Mouse (Mus musculus): ENCODE measurements around the gene C1galt1. TPM values are rescaled to one million over a fixed set of nuclear protein-coding genes. Genes with fewer than 3 reads are reported as not detected.

Gene C1galt1
- polyA plus RNA-seq, 1 experiment: 2.1 TPM

DNA sequence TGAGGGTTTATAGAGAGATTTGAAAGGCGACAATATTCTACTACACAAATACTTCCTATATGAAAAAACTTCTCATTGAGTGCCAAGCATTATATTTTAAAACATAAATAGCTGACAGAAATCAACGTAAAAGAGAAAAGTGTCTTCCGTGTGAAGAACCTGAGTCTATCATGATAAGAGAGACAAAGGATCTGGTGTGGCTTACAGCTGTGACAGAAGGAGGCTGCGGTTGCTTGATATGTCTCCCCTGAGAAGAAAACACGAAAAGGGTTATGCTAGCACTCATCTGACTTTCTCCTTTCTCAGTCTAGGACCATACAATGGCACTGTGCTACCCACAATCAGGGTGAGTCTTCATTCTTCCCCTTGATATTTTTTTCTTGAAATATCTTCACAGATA is 51.7 kb downstream of the C1galt1 start:
- no peak for TF ChIP-seq CTCF (IDR thresholded peaks at IDR 0.05; ENCODE audit: control insufficient read depth, insufficient read depth, insufficient replicate concordance, low read depth, low read length)
- no peak for TF ChIP-seq POLR2A (IDR thresholded peaks at IDR 0.05; ENCODE audit: control insufficient read depth, low read depth, low read length)
- Histone ChIP-seq H3K36me3 (ENCODE audit: control insufficient read depth, insufficient read depth, low read length) (no peaks in the 10 kb centered on the region), H3K27ac (ENCODE audit: control insufficient read depth, insufficient read depth, low read depth, low read length) (no peak overlapping the region), H3K4me3 (ENCODE audit: control insufficient read depth, low read depth, low read length) (no peak overlapping the region), H3K27me3 (ENCODE audit: control insufficient read depth, insufficient read depth, low read length) (no peaks in the 10 kb centered on the region), H3K4me1 (ENCODE audit: control insufficient read depth, insufficient read depth, low read length) (no peaks in the 10 kb centered on the region)

DNA sequence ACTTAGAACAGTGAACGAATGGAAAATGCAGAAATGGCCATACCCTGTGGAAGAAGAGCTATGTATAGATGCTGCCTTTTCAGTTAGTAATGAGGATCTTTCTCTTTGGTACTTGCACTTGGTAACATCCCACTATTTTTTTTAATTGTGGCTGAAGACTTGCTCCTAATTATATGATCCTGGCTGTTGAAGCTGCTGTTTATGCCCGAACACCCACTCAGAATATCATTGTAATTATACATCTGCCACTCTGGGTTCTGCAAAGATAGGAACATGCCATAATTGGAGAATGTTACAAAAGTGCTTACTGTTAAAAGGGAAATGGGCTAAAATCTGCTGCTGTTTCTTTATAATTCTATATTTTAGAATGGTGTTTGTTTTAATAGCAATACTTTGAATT is 67.4 kb downstream of the C1galt1 start:
- no peak for TF ChIP-seq POLR2A (IDR thresholded peaks at IDR 0.05; ENCODE audit: control insufficient read depth, low read depth, low read length)
- TF ChIP-seq CTCF (IDR thresholded peaks at IDR 0.05; ENCODE audit: control insufficient read depth, insufficient read depth, insufficient replicate concordance, low read depth, low read length): no peak
- H3K4me1 ChIP-seq (ENCODE audit: control insufficient read depth, insufficient read depth, low read length): no peaks in the 10 kb centered on the region
- H3K4me3 ChIP-seq (ENCODE audit: control insufficient read depth, low read depth, low read length): no peak overlapping the region
- H3K27me3 ChIP-seq (ENCODE audit: control insufficient read depth, insufficient read depth, low read length): no peaks in the 10 kb centered on the region
- H3K36me3 ChIP-seq (ENCODE audit: control insufficient read depth, insufficient read depth, low read length): no peaks in the 10 kb centered on the region
- H3K27ac ChIP-seq (ENCODE audit: control insufficient read depth, insufficient read depth, low read depth, low read length): no peak overlapping the region

Other genes starting within 250 kb of the C1galt1 start
- gene Asns, start 151.6 kb upstream of the C1galt1 start, polyA plus RNA-seq (2012; rRNA removed): 114 and 122 TPM in 2 replicates

Data from testis, adult 2 months (tissue).